Mouse (Mus musculus) heart, postnatal 25 days (tissue): ENCODE data around the gene Rapgef6. TPM values are rescaled to one million over a fixed set of nuclear protein-coding genes. Genes with fewer than 3 reads are reported as not detected.
"Not testable (repeated sequence)": the region's sequence is repeated elsewhere in the genome, so short reads cannot be mapped to it uniquely, and the experiment has no call there.

Experiments
- DNase-seq: peaks from one replicate; pipeline ENCODE4 v3.0.0; 2022; ENCODE audit warnings: low spot score
- intact Hi-C: fragments of 180-260 bp; cut with DNase I; formaldehyde crosslinking; loops from one replicate; pipeline ENCODE4 v1.15.1; 2025
- total RNA-seq, 2 experiments: library from RNA; stranded (reverse); gene quantifications; 2 replicates each; pipeline ENCODE4 v1.2.3; 2021

Gene Rapgef6
- total RNA-seq, 2 experiments from 2014 or later = 15.8 to 17.9 TPM

DNA sequence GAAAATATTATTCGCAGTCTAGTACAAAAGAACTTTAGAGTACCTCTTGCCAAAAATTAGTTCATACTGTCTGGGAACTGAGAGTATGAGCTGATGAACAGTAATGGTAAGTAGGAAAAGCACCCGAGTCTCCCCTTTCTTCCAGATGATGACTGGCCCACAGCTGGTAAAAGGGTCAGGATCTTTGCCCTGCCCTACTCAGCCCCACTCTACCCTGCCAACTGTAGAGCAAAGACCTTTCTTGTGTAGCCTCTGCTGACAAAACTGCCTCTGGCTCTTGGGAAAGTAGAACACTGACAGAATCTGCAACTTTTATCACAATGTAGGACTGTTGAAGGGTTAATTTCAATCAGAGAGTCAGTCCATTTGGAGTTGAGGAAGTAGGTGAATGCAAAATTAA, 32.3 kb downstream of the Rapgef6 start:
- intact Hi-C loops = no loop called here

DNA sequence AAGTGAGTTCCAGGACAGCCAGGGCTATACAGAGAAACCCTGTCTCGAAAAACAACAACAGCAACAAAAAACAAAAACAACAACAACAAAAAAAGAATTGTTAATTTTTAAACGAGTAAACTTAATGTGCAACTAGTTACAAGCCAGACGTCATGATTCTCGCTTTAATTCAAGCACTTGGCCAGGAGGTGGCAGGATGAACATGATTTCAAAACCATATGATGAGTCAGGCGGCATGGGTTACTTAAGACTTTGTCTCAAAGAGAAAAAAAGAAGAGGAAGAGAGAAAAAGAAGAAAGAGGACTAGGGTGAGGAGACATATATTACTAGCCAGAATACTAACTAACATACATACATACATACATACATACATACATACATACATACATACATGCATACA, 40.1 kb downstream of the Rapgef6 start:
- intact Hi-C loops = no loop called here
- no peak for DNase-seq

More for the DNA sequence above, 32.3 kb downstream of the Rapgef6 start:
- no peak for DNase-seq

- intact Hi-C loops = no loop called here
- DNase-seq = no peak
Measured at GRCm38 (mm10) chr11:54567959-54568358, 45.3 kb downstream of the Rapgef6 start.

- no peak for DNase-seq
- intact Hi-C loops = no loop called here
Measured at GRCm38 (mm10) chr11:54574741-54575140, 52.1 kb downstream of the Rapgef6 start.

DNA sequence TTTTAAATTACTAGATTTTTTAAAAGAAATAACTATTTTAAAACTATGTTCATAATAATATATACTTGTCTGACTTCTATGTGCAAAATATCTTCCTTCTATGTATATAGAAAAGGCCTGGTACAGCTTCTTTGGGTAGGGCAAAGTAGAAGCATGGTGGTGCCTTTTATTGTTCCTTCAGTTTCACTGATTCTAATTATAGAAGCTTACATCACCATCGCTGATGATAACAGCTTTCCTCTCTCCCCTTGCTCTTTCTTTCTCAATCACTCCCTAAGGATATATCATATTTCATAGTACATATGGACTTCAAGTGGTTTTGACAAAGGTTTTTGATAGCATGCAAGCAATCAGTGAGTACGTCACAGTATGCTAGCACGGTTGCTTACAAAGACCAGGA, 69.9 kb downstream of the Rapgef6 start:
- no peak for DNase-seq
- intact Hi-C loops = no loop called here

DNA sequence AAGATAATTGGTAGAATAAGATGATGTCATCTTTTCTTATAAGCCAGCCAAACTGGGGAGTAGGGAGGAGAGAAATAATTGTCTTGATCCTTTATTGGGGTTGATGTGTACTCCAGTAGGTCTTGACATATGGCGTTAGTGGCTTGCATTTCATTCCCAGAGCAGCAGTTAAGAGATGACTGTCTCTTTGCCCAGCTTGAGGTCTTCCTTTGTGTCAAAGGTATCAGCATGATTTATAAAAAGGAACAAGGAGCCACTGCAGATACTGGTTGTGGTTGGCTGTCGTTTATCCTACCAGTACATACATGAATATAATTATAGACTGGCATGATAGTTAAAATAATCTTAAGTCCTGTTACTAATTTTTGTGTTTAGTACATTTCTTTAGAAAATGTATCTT, 71.4 kb downstream of the Rapgef6 start:
- intact Hi-C loops = no loop called here
- no peak for DNase-seq

GRCm38 (mm10) chr11:54595053-54595452, 72.4 kb downstream of the Rapgef6 start:
- intact Hi-C loops = no loop called here
- DNase-seq = no peak

DNA sequence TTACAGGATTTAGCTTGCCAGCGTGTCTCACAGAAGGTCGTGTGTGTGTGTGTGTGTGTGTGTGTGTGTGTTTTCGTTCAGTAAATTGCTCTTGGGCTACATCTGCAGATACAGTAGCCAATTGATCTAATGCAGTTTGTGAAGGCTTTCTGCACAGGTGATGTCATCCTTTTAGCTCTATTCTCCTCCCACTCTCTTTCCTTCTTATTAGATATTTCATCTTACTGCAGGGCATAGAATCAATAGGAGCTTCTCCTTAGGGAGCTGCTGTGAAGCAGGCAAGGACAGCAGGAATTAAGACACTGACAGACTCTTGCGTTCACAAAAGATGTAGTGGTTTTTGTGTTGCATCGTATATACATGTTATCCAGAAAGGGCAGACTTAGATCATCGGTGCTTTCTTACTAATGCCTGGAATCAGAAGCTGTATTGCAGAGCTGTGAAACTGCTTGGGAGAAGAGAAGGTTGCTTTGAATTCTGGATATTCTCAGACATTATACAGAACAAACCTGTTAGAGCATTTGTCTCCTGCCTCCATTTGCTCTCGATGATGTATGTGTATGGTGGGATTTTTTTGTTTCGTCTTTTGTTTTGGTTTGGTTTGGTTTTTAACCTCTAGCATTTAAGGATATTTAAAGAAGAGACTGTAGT, 73.4 kb downstream of the Rapgef6 start:
- no peak for DNase-seq
- intact Hi-C loops = no loop called here

- DNase-seq = no peak
- intact Hi-C loops = no loop called here
Measured at GRCm38 (mm10) chr11:54597902-54598447, 75.3 kb downstream of the Rapgef6 start.

DNA sequence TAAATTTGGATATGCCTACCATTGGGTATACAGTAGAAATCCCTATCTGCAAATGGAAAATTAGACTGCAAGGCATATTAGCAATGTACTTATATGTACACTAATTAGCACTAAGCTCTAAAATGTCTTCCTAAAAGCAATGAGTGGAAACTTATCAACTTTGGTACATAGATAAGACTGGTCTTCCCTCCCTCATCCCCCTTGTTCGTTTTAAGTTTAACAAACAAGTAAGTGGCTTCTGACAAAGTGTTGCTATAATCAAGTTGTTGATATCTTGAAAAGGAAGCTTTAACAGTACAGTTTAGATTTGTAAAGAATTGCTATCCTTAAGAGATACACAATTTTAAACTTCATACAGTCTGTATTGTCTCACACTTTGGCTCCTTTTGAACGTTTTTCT, 78.5 kb downstream of the Rapgef6 start:
- DNase-seq = no peak
- intact Hi-C loops = no loop called here

DNA sequence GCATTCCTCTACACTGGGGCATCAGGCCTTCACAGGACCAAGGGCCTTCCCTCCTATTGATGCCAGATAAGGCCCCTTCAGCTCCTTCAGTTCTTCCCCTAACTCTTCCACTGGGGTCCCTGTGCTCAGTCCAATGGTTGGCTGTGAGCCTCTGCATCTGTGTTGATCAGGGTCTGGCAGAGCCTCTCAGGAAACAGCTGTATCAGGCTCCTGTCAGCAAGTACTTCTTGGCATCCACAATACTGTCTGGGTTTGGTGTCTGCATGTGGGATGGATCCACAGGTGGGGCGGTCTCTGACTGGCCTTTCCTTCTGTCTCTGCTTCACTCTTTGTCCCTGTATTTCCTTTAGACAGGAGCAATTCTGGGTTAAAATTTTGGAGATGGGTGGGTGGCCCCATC, 80.1 kb downstream of the Rapgef6 start:
- intact Hi-C loops, DNase-seq: not testable (repeated sequence)

DNA sequence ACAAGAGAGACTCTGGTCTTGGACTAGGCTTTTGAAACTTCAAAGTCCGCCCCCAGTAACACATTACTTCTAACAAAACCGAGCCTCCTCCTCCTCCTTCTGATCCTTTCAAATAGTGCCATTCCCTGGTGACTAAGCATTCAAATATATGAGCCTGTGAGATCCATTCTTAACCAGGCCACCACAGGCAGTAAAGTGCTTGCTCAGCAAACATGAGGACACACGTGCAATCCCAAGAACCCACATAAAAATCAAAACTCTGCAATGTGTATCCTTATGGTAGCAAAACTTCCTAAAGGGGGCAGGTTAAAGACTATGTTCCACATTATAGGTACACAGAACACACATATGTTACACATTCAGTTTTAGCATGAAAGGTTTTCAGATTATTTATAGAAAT, 81.8 kb downstream of the Rapgef6 start:
- intact Hi-C loops = no loop called here
- no peak for DNase-seq

DNA sequence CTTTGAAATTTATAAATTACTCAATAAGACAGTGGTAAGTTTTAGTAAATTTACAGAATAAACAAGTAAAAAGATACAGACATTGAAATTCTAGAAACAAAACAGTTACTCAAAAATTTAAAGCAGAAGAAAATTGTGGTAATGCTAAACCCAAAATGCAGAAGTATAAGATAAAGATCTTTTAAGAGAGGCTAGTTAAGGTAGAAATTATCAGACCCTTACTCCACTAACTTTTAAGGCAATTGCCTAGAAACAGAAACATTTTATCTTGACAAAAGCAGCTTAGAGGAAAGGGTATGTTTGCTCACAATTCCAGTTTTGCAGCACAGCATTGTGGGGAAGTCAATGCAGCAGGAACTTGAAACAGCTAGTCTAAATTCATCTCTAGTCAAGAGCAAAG, 91.0 kb downstream of the Rapgef6 start:
- intact Hi-C loops = no loop called here
- DNase-seq = no peak

- intact Hi-C loops = no loop called here
- no peak for DNase-seq
Measured at GRCm38 (mm10) chr11:54614560-54614959, 91.9 kb downstream of the Rapgef6 start.

GRCm38 (mm10) chr11:54618841-54619240, 96.2 kb downstream of the Rapgef6 start:
- DNase-seq = no peak
- intact Hi-C loops = no loop called here

DNA sequence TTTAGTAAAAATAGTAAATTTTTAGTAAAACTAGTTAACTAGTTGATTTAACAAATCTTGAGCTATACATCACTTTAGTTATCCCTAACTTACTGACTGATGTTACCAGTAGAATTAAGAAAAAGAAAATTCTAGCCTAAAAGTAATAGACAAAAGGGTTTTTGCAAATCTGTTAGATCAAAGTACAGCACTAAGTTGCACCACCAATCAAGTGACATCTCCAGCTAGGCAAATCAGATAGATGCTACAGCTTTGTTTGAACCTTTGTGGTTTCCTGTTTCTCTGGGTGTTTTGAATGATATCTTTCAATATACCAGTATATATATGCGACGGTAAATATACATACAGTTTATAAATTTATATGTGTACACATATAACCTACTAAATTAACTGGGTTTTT, 99.1 kb downstream of the Rapgef6 start:
- intact Hi-C loops = no loop called here
- no peak for DNase-seq

DNA sequence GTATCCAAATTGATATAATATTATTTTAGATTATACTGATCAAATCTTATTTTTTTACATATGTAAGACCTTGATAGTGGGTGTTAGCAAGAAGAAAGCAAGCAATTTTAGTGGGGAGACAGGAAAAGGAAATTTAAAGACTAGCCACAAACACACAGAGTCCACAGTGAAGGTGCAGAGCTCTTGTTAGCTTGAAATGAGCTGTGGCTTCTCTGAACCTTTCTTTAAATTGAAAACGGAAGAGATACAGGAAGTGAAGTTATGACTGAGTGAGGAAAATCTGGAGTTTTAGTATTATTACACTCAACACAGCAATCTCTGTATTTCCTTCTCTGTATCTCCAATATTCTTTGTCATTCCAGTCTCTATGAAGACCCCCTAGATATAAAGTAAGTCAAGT, 104.3 kb downstream of the Rapgef6 start:
- intact Hi-C loops = no loop called here
- DNase-seq = no peak

GRCm38 (mm10) chr11:54646420-54646819, 123.8 kb downstream of the Rapgef6 start:
- intact Hi-C loops = no loop called here
- no peak for DNase-seq

GRCm38 (mm10) chr11:54648573-54648972, 125.9 kb downstream of the Rapgef6 start:
- intact Hi-C loops = no loop called here

DNA sequence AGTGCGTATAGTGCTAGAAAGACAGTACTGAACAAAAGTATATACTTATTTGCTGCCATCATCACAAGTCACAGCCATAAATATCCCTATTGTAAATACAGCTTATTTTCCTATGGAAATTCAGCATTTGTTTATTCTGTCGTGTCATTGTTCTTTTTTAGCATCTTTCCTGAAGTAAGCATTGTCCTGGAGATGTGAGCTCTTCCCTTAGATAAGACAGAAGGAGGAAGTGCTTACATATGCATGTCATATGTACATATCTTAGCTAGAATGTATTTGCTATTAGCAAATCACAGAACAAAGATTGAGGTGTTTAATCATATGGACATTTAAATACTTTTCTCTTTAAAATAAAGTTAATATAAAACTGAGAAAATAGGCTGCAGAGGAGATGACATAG, 132.8 kb downstream of the Rapgef6 start:
- intact Hi-C loops = no loop called here
- no peak for DNase-seq

More at GRCm38 (mm10) chr11:54648573-54648972, 125.9 kb downstream of the Rapgef6 start:
- DNase-seq = no peak

DNA sequence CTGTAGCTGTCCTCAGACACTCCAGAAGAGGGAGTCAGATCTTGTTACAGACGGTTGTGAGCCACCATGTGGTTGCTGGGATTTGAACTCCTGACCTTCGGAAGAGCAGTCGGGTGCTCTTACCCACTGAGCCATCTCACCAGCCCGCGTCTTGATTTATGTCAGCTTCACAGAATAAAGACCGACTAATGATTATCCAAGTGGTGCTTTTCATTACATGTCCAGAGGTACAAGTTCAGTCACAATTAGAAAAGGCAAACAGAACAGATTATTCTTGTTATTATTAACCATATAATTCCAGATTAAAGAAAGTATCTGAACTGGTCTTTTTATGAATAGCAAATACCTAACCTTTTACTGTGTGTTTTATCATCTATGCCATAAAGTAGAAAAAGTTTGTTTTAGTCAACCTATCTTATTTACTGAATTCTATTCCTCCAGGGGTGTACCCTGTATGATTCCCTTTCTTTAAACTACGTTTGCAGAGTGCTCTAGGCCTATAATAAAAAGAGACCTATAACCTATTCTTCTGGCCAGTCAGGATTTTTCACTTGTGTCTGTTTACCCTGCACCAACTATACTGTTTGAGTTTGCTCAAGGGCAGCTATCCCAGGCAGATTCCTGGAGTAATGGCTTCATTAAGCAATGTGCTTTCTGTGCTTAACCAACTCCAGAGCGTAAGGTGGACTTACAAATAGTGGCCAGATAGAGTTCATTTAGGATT, 151.1 kb downstream of the Rapgef6 start:
- intact Hi-C loops = no loop called here
- no peak for DNase-seq
